Mouse (Mus musculus) skeletal muscle tissue, adult 2 months (tissue): ENCODE results near the gene Lsm6.
"Not testable (repeated sequence)": the region's sequence is repeated elsewhere in the genome, so short reads cannot be mapped to it uniquely, and the experiment has no call there.

Source experiments
- DNase-seq: peaks from one replicate; pipeline ENCODE4 v3.0.0-alpha.2; 2012; ENCODE audit warnings: low read depth, low spot score

The Lsm6 gene

GRCm38 (mm10) chr8:78820673-78821310, at the start of gene Lsm6:
Lsm6 (minus strand) TSS chr8:78821140.
- peak; percentile 94 for DNase-seq

- DNase-seq = no peak
Observed at GRCm38 (mm10) chr8:78867036-78867435, 46.1 kb upstream of the Lsm6 start.

GRCm38 (mm10) chr8:78863001-78863400, 42.1 kb upstream of the Lsm6 start:
- no peak for DNase-seq

- no peak for DNase-seq
Observed at GRCm38 (mm10) chr8:78862046-78862445, 41.1 kb upstream of the Lsm6 start.

GRCm38 (mm10) chr8:78860789-78861188, 39.8 kb upstream of the Lsm6 start:
- no peak for DNase-seq

- no peak for DNase-seq
Observed at GRCm38 (mm10) chr8:78857421-78857820, 36.5 kb upstream of the Lsm6 start.

- no peak for DNase-seq
Observed at GRCm38 (mm10) chr8:78852279-78852678, 31.3 kb upstream of the Lsm6 start.

GRCm38 (mm10) chr8:78847240-78847639, 26.3 kb upstream of the Lsm6 start:
- DNase-seq = no peak

GRCm38 (mm10) chr8:78844559-78844958, 23.6 kb upstream of the Lsm6 start:
- no peak for DNase-seq

GRCm38 (mm10) chr8:78838656-78839413, 17.9 kb upstream of the Lsm6 start:
- no peak for DNase-seq

GRCm38 (mm10) chr8:78836091-78836490, 15.2 kb upstream of the Lsm6 start:
- DNase-seq = no peak

GRCm38 (mm10) chr8:78828414-78828813, 7.5 kb upstream of the Lsm6 start:
- DNase-seq = no peak

GRCm38 (mm10) chr8:78824515-78824914, 3.6 kb upstream of the Lsm6 start:
- DNase-seq = no peak

- DNase-seq = not testable (repeated sequence)
Observed at GRCm38 (mm10) chr8:78819973-78820372, 967 bp downstream of the Lsm6 start.

- DNase-seq = no peak
Observed at GRCm38 (mm10) chr8:78814743-78815142, 6.2 kb downstream of the Lsm6 start.

GRCm38 (mm10) chr8:78813021-78813420, 7.9 kb downstream of the Lsm6 start:
- peak; percentile 65 for DNase-seq

- peak; percentile 23 for DNase-seq
Observed at GRCm38 (mm10) chr8:78812446-78812845, 8.5 kb downstream of the Lsm6 start.

GRCm38 (mm10) chr8:78811748-78812147, 9.2 kb downstream of the Lsm6 start:
- DNase-seq = no peak

- DNase-seq = no peak
Observed at GRCm38 (mm10) chr8:78810207-78810675, 10.7 kb downstream of the Lsm6 start.

- no peak for DNase-seq
Observed at GRCm38 (mm10) chr8:78809454-78810206, 11.3 kb downstream of the Lsm6 start.

- no peak for DNase-seq
Observed at GRCm38 (mm10) chr8:78808888-78809287, 12.1 kb downstream of the Lsm6 start.

GRCm38 (mm10) chr8:78808439-78808838, 12.5 kb downstream of the Lsm6 start:
- DNase-seq = no peak
